Mouse (Mus musculus): ENCODE data around the gene Sez6l2.

DNA sequence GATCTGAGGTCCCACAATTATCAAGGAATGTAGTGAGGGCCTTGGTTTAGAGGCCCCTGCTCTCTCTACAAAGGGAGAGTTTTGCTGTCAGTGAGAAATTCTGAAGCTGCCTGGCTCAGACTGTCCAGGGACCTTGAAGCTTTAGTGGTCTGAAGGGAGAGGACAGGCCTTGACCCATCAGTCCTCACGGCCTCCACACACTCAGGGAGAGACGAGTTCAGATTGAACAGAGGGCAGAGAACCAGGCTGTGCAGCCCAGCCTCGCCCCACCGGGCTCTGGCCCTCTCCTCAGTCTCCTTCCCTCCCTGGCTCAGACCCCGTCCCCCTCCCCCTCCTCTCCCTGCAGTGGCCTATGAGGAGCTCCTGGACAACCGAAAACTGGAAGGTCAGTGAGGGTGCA, 17.0 kb downstream of the Sez6l2 start:
- no peak for TF ChIP-seq CTCF (IDR thresholded peaks at IDR 0.05; ENCODE audit: low read depth)
- no peak for TF ChIP-seq EP300 (IDR thresholded peaks at IDR 0.05; ENCODE audit: low read depth)

Measured in liver, embryonic 14.5 days (tissue).